Mouse (Mus musculus) kidney, postnatal 36 days (tissue): ENCODE measurements at regions not wholly inside any gene's neighbourhood (a gene's known extent, or its start where the extent isn't known, plus 50 kb on each side); places are given as distances from the start of the nearest gene placed in this dataset.
A peak's percentile ranks its signal among the peaks of the same experiment; 100 is the strongest.

Experiments used
- DNase-seq, 2 experiments: peaks; one replicate each; pipeline ENCODE4 v3.0.0; 2021 to 2022; ENCODE audit warnings: mixed read lengths in 2 of 2

DNA sequence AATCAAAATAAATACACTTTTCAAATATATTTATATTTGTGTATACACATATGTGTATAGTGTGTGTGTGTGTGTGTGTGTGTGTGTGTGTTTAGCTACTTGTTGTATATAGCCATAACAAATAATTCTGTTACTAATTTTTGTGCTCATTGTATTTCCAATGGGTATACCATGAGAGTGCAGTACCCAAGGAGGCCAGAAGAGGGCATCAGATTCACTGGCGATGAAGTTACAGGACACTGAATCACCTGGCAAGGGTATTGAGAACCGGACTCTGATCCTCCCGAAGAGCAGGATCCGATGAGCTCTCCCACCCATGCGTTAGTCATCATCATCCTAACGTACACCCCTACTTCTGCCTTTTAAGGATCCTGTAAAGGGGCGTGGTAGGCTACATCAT is 249.3 kb upstream of the Rpl38 start:
- DNase-seq = peak in 1 of 2 experiments; percentile 5

- peak in 1 of 2 experiments; percentile 16 for DNase-seq
These were observed 252.2 kb upstream of the Rpl38 start for GRCm38 (mm10) chr11:114416168-114416567.

DNA sequence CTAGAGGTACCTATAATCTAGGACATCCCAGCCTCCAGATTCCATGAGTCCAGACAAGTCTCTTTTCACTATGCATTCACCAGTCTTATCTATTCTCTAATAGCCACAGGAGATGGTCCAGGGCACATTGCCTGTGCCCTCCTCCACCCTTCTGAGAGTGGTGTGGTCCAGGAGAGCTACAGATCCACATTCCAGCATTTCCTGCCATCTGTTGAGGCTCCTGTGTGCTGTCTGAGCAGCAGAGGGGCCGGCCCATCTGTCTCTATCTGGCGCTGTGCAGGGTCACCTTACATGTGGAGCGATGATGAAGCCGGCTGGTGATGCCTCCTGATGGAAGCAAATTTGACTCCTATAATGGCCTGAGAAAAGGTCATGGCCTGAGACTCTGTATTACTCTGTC is 263.9 kb upstream of the Rpl38 start:
- no peak for DNase-seq

- peak in 1 of 2 experiments; percentile 29 for DNase-seq
These were observed 265.6 kb upstream of the Rpl38 start for GRCm38 (mm10) chr11:114402556-114403320.

- DNase-seq = peak in 1 of 2 experiments; percentile 5
These were observed 267.6 kb upstream of the Rpl38 start for GRCm38 (mm10) chr11:114400701-114401100.

- no peak for DNase-seq
These were observed 276.2 kb upstream of the Rpl38 start for GRCm38 (mm10) chr11:114392161-114392560.

DNA sequence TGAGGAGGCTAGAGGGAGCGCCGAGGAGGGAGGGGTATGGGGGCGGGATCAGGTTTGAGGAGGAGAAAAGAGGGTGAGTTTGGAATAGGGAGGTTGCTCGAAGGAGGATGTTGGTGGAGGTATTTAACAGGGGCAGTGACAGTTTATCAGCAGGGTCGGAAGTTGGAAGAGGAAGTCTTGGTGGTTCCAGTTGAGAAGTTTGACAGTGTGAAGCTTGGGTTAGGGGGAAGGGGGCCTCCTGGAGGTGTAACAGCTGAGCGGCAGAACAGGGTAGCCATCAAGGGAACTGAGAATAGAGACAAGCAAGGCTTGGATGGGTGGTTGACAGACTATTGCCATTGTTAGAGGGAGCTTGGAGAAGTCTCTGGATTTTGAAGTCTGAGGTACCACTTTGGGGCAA is 276.8 kb upstream of the Rpl38 start:
- DNase-seq = no peak

DNA sequence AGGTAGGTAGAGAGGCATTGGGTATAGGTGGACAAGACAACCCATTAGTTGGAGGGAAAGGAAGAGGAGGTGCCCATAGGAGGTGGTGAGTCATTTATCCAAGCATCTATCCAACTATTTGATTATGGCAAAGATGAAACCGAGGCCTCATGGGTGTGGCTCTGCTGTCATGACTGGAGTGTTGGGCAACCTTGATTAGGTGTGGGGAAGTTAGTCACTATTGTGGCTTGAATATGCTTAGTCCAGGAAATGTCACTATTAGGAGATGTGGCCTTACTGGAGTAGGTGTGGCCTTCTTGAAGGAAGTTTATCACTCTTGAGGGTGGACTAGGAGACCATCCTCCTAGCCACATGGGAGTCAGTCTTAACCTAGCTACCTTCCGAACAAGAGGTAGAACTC is 281.2 kb upstream of the Rpl38 start:
- DNase-seq = no peak

GRCm38 (mm10) chr11:114379411-114379824 is 288.9 kb upstream of the Rpl38 start:
- peak; percentile 26 to 37 for DNase-seq

DNA sequence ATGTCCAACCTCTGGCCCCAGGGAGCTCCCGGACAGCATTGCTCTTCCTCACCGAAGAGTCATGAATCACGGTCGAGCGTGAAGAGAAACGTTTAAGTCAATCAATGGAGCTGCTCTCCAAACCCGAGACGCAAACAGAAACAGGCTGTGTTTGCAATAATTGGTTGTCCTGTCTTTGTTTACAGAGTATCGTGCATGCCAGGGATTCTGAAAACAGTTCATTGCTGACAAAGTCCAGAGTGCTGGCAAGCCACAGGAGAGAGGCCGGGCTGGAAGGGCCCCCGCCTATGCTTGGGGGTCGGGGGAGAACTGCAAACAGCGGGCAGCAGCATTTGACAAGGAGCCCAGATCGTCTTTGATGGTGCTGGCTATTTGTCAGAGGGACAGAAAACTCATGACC is 292.4 kb upstream of the Rpl38 start:
- DNase-seq = no peak

DNA sequence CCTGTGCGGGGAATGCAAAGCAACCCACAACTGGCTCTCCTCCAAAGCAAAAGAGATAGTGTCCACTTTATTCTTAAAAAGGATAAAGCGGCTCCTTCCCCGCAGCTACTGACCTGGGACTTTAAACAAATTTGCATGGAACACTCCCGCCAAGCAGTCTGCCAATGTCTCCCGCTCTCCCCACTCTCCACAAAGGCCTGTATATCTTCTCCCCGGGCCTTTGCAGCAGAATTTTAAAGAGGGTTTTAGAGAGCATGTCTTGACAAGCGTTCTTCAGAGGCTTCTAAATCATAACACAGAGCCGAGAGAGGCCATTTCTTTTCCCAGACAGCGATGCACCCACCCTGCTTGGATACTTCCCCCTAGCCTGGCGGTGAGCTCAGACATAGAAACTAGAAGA is 297.6 kb upstream of the Rpl38 start:
- DNase-seq = no peak

DNA sequence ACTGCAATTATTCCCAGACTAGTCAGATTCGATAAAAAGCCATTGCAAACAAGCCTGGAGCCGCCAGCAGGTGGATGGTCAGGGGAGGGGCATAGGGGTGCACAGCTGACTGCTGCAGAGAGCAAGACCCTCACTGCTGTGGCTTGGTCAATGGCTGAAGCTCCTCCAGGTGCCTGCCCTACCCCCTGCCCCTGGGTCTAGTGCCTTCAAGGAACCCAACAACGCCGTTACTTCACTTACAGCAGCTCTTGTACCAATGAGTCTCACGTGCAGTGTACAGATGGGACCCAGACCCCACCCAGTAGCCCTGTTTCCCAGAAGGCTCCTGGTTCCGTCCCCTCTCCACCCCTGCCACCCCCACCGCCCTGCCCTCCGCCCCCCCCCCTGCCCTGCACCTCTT is 300.5 kb upstream of the Rpl38 start:
- no peak for DNase-seq

DNA sequence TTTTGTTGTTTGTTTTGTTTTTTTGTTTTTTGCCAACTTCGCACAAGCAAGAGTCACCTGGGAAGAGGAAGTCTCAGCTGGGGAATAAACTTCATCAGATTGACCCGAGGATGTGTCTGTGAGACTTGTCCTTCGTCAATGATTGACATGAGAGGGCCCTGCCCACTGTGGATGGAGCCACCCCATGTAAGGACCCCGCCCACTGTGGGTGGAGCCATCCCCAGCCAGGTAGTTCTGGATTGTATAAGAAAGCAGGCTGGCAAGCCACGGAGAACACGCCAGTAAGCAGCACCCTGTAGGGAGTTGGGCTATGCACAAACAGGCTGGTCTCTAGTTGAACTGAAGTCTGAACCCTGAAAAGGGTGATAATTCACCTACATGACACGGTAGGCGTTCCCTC is 294.1 kb upstream of the Sdk2 start:
- peak in 1 of 2 experiments; percentile 47 for DNase-seq

DNA sequence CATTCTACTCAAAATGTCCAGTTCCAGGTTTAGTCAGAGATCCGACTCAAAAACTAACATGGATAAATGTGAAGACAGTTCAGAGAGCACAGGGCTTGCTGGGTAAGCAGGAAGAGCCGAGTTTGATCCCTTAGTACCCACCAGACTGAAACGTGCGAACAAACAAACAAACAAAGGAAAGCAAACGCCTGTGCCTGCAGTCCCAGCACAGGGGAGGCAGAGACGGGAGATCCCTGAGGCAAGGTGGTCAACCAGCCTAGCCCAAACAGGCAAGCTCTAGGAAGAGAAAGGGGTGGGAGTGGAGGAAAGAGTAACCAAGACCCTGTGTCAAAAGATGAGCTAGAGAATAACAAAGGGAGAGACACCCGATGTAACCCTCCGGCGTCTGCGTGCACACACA is 293.5 kb upstream of the Sdk2 start:
- no peak for DNase-seq

DNA sequence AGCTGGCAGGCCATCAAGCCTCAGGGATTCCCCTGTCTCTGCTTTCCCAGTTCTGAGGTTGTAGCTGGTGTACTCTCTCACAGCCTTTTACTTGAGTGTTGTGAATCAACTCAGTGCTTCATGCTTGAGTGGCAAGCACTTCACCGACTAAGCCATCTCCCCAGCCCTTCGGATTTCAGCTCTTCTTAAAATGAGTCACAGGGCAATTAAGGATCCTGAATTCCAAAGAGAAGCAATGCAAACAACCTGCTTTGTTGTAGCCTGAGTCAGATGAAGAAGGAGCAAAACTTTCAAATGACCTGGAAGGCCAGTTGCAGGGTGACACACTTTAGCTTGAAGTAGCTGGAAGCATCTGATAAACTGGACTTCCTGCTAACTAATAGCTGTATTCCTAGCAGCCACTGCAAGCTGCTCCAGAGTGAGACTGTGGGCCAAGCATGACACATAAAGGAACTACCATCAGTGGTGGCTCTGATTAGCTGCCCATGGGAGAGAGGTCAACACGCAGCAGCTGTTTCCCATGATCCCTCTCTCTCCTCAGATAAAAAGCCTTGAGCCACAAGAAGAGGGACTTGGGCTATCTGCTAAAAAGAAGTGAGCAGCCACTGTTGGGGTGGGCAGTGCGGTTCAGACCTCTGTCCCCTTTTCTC is 285.4 kb upstream of the Sdk2 start:
- DNase-seq = no peak

GRCm38 (mm10) chr11:114336839-114337484 is 270.1 kb upstream of the Sdk2 start:
- peak in 1 of 2 experiments; percentile 28 for DNase-seq

GRCm38 (mm10) chr11:114335950-114336838 is 269.3 kb upstream of the Sdk2 start:
- DNase-seq = peak in 1 of 2 experiments; percentile 4

DNA sequence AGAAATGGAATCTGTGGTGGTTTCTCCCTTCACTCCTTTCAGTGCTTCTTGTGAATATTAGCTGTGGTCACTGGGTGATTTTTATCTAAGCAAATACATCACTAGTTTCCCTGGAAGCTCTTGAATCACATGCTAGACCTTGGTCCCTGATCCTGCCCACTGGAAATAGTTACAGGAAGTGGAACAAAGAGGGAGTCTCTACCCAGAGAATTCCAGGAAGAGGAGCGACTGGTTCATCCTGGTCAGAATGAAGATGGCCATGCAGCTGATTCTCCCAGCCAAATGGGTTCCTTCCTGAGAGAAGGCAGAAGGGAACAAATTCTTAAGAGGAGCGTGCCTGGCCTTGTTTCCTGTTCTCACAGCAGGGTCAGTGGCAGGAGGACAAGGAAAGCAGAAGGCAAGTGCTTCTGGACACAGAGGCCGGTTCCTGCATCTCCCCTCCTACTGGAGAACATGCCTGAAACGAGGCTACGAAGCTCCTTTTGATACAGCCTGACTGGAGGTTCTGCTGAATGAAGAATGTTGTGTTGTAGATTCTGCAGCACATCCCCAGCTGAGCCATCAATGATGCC is 264.8 kb upstream of the Sdk2 start:
- DNase-seq = peak; percentile 2 to 5

GRCm38 (mm10) chr11:114330316-114330715 is 263.5 kb upstream of the Sdk2 start:
- no peak for DNase-seq

DNA sequence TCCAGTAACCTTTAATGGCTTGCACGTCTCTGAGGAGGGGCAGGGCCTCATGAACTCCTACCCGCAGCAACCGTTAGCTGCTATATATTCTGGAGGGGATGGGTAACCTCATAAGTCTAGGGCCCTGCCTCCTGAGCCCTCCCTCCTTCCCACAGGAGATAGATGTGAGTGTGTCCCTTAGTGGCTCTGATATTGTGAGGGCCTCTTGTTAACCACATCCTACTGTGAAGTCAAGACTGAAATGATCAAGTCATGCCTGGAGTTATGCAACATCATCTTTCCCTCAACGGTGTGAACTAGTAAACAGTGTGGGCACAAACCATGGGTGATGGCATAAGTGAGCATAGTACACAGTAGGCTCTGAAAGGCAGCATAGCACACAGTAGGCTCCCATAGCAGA is 255.8 kb upstream of the Sdk2 start:
- no peak for DNase-seq

DNA sequence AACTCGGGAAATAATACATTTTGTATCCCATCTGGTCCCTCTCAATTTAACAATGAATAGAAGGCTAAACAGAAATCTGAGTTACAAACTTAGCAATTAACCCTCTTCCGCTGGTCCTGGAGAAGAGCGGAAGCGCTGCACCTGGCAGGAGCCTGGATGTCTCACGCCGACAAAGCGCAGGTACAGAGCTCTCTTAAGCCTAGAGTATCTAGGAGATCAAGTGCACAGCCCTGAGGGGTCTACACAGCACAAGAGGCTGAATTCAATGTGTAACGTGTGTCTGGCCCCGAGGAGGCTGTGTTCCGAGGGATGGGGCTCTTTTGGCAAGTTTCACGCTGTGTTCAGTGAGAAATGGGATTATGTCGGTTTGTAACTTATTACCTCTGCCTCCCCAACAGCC is 255.1 kb upstream of the Sdk2 start:
- no peak for DNase-seq

- DNase-seq = no peak
These were observed 254.7 kb upstream of the Sdk2 start for GRCm38 (mm10) chr11:114321527-114321926.

- DNase-seq = no peak
These were observed 248.4 kb upstream of the Sdk2 start for GRCm38 (mm10) chr11:114315274-114315673.
